Mouse (Mus musculus) urinary bladder, adult 18-20 months (tissue): Measurements from ENCODE around the gene Taar3.

Source experiments
- DNase-seq, 2 experiments: peaks; one replicate each; pipeline ENCODE4 v3.0.0; 2022; ENCODE audit warnings: low spot score in 2 of 2, mixed read lengths in 2 of 2

Taar3 gene

DNA sequence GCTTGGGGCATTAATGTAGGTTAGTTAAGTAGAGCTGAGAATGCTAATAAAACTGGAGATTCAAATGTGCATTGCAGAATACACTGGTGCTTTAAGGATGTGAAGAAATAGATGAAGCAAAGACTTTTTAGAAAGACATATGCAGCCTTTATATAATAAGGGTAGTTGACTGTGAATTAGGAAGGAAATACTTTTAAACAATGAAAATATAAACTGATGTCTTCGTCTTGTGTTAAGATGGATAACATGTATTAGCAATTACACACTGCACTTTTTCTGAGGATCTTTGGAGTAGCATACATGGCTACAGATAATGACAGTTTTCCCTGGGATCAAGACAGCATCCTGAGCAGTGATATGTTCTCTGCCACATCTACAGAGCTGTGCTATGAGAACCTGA lies 50.3 kb downstream of the Taar3 start, which contains the start of gene Taar7b:
Taar7b (plus strand) TSS at position 301 of the 400 bp plus-strand sequence.
- DNase-seq: no peak
